Mouse (Mus musculus) cerebellum, adult 2 months (tissue): Measurements from ENCODE around the gene Gm2244. TPM values are rescaled to one million over a fixed set of nuclear protein-coding genes. Genes with fewer than 3 reads are reported as not detected.
"Not testable (repeated sequence)": the region's sequence is repeated elsewhere in the genome, so short reads cannot be mapped to it uniquely, and the experiment has no call there.

ENCODE experiments used
- DNase-seq, 2 experiments: peaks; one replicate each; pipeline ENCODE4 v3.0.0; 2021
- H3K27ac ChIP-seq: fragments of 200-500 bp; 2 replicates; pipeline ENCODE4 v1.5.1; 2012; ENCODE audit warnings: low read length, control low read depth, inconsistent platforms; ENCODE audit not compliant: insufficient read depth
- H3K27me3 ChIP-seq: fragments of 200-500 bp; 2 replicates; pipeline ENCODE4 v1.6.1; 2012; ENCODE audit warnings: inconsistent platforms, mild to moderate bottlenecking, low read length, moderate library complexity; ENCODE audit not compliant: control insufficient read depth, insufficient read depth
- H3K4me1 ChIP-seq: fragments of 200-500 bp; 2 replicates; pipeline ENCODE4 v1.6.1; 2011; ENCODE audit warnings: low read length; ENCODE audit not compliant: control insufficient read depth, insufficient read depth
- H3K4me3 ChIP-seq: fragments of 200-500 bp; replicated peaks from 2 replicates; pipeline ENCODE3; 2011; ENCODE audit warnings: mild to moderate bottlenecking, low read depth, low read length, control low read depth; ENCODE audit not compliant: insufficient read depth
- WGBS: fragments of 180-500 bp; shearing (Covaris S2); methylation state at CpG from one replicate; pipeline ENCODE4 v1.1.7; 2018; 5-methylcytosine and 5-hydroxymethylcytosine counted together
- polyA plus RNA-seq: library from polyadenylated mRNA; depleted of rRNA; stranded (reverse); fragments of >200 nt; gene quantifications from 2 replicates; pipeline ENCODE4 v1.2.3, GENCODE M21; 2012; rRNA removed

Gm2244 gene
- 0.08 TPM in 1 of 2 replicates, not detected in the other for polyA plus RNA-seq

- H3K27ac ChIP-seq, H3K27me3 ChIP-seq, H3K4me3 ChIP-seq, DNase-seq, H3K4me1 ChIP-seq: not testable (repeated sequence)
- 85% methylated on average over 1 of the region's 3 CpGs for WGBS
Measured at GRCm38 (mm10) chr14:19549863-19550262, at the start of gene Gm2244. Gm2244 (minus strand) TSS chr14:19549963.

GRCm38 (mm10) chr14:19584804-19585667 is 35.3 kb upstream of the Gm2244 start, which contains the start of gene Gm2237:
Gm2237 (minus strand) TSS chr14:19585135.
- H3K4me3 ChIP-seq, H3K4me1 ChIP-seq, H3K27ac ChIP-seq, H3K27me3 ChIP-seq: not testable (repeated sequence)
- WGBS = under 1% methylated on average over 41 of the region's 62 CpGs
- peak; percentile 10 to 22 for DNase-seq

Other genes with a start within 250 kb of the Gm2244 start
- gene Gm21738, start 131.0 kb downstream of the Gm2244 start, polyA plus RNA-seq = 0.39 and 0.43 TPM in 2 replicates
- 3.7 and 4.4 TPM in 2 replicates for gene Gm2237, start 35.2 kb upstream of the Gm2244 start, polyA plus RNA-seq
- gene Gm5458, start 52.6 kb upstream of the Gm2244 start, polyA plus RNA-seq = not detected in 2 replicates
- gene Nid2, start 201.3 kb upstream of the Gm2244 start, polyA plus RNA-seq = 1.5 and 2.2 TPM in 2 replicates